Comparison of ENCODE assay signal across 8 mouse cellular contexts in genomic region chr16:59474788-59475187, GRCm38 (mm10). TPM values are rescaled to one million over a fixed set of nuclear protein-coding genes. Genes with fewer than 3 reads are reported as not detected.
DNase-seq lines count a peak whose midpoint lies in the region; ATAC-seq and TF ChIP-seq lines count a peak whose summit lies in the region.

No protein-coding gene starts in this region.

- intact Hi-C loops in heart, adult 2 months (cut with DNase I): loop anchor here (1.0 to 5.0 kb wide), 3 partner anchors 128 to 163 kb away; partner anchors contain the start of genes Arl6 and Crybg3
- intact Hi-C loops in gastrocnemius, postnatal 14 days (cut with DNase I; ENCODE audit: low total_unique reads): loop anchor here (5.0 kb wide), 1 partner anchor 143 kb away; no protein-coding TSS in a partner anchor

- ATAC-seq in heart, embryonic 11.5 days (replicated peaks; ENCODE audit: insufficient number of reproducible peaks, low FRiP score, low TSS enrichment): no peak
- ATAC-seq in megakaryocyte progenitor cell, adult 5-6 weeks (replicated peaks; ENCODE audit: poor library complexity): peak; percentile 67
- no peak for ATAC-seq in stomach, postnatal 0 days (ENCODE audit: low FRiP score, low TSS enrichment)

- H3K9me3 ChIP-seq in heart, embryonic 11.5 days (replicated peaks; ENCODE audit: control insufficient read depth, low read length): no peaks in the 10 kb centered on the region
- no peaks in the 10 kb centered on the region for H3K9me3 ChIP-seq in ES-Bruce4 (replicated peaks; ENCODE audit: control insufficient read depth, insufficient read depth, low read length, poor library complexity, severe bottlenecking)
- no peaks in the 10 kb centered on the region for H3K9me3 ChIP-seq in stomach, postnatal 0 days (ENCODE audit: control insufficient read depth, low read length)

- H3K27ac ChIP-seq in heart, adult 2 months: no peak overlapping the region
- no peak overlapping the region for H3K27ac ChIP-seq in heart, embryonic 11.5 days (ENCODE audit: low read depth, low read length)
- H3K27ac ChIP-seq in ES-Bruce4 (ENCODE audit: insufficient read depth, low read length): no peak overlapping the region
- H3K27ac ChIP-seq in stomach, postnatal 0 days (replicated peaks): no peak overlapping the region

- no peaks in the 10 kb centered on the region for H3K27me3 ChIP-seq in heart, adult 2 months (ENCODE audit: control insufficient read depth, insufficient read depth, low read length)
- no peaks in the 10 kb centered on the region for H3K27me3 ChIP-seq in heart, embryonic 11.5 days (ENCODE audit: control insufficient read depth, insufficient read depth, low read length)
- H3K27me3 ChIP-seq in ES-Bruce4 (ENCODE audit: control insufficient read depth, insufficient read depth, low read length, poor library complexity, severe bottlenecking): no peaks in the 10 kb centered on the region
- no peaks in the 10 kb centered on the region for H3K27me3 ChIP-seq in stomach, postnatal 0 days (ENCODE audit: control insufficient read depth, insufficient read depth, low read length)

- TF ChIP-seq EP300 in heart, adult 2 months (IDR thresholded peaks at IDR 0.05; ENCODE audit: insufficient read depth, low read depth, low read length): no peak
- no peak for TF ChIP-seq EP300 in ES-Bruce4 (IDR thresholded peaks at IDR 0.05; ENCODE audit: insufficient read depth, low read depth, low read length)
- TF ChIP-seq EP300 in stomach, postnatal 0 days (optimal IDR thresholded peaks at IDR 0.05): no peak

- no peak overlapping the region for H3K4me3 ChIP-seq in heart, adult 2 months
- H3K4me3 ChIP-seq in heart, embryonic 11.5 days (ENCODE audit: low read depth, low read length): no peak overlapping the region
- no peak overlapping the region for H3K4me3 ChIP-seq in ES-Bruce4 (ENCODE audit: low read depth, low read length)
- no peak overlapping the region for H3K4me3 ChIP-seq in stomach, postnatal 0 days (ENCODE audit: low read depth, low read length)

- H3K4me2 ChIP-seq in heart, embryonic 11.5 days: no peak overlapping the region
- no peak overlapping the region for H3K4me2 ChIP-seq in stomach, postnatal 0 days (replicated peaks; ENCODE audit: low read depth)

- H3K36me3 ChIP-seq in heart, adult 2 months (ENCODE audit: control insufficient read depth, insufficient read depth, low read length): no peaks in the 10 kb centered on the region; the same call in 1 of the 2 replicates
- H3K36me3 ChIP-seq in heart, embryonic 11.5 days (ENCODE audit: control insufficient read depth, insufficient read depth, low read length): no peaks in the 10 kb centered on the region
- peaks cover 33% of the 10 kb centered on the region for H3K36me3 ChIP-seq in ES-Bruce4 (ENCODE audit: control insufficient read depth, insufficient read depth, low read length, poor library complexity, severe bottlenecking)
- H3K36me3 ChIP-seq in stomach, postnatal 0 days (ENCODE audit: control insufficient read depth, insufficient read depth, low read length): no peaks in the 10 kb centered on the region

- WGBS in heart, adult 2 months: 18% methylated on average over 1 of the region's 1 CpGs
- 15% methylated on average over 1 of the region's 1 CpGs for WGBS in heart, embryonic 11.5 days (ENCODE audit: insufficient replicate concordance)
- 29% methylated on average over 1 of the region's 1 CpGs for WGBS in stomach, postnatal 0 days

- no peak overlapping the region for H3K9ac ChIP-seq in heart, adult 2 months (ENCODE audit: low read depth, low read length)
- no peak overlapping the region for H3K9ac ChIP-seq in heart, embryonic 11.5 days (ENCODE audit: low read depth, low read length)
- H3K9ac ChIP-seq in ES-Bruce4 (ENCODE audit: low read depth, poor library complexity, severe bottlenecking): no peak overlapping the region
- no peak overlapping the region for H3K9ac ChIP-seq in stomach, postnatal 0 days (ENCODE audit: low read length)

- DNase-seq in heart, adult 2 months: peak; percentile 40 to 72
- DNase-seq in c-Kit-positive CD71-negative TER-119-negative erythroid progenitor cells, embryonic 14.5 days (ENCODE audit: low read depth): peak; percentile 48
- DNase-seq in gastrocnemius, postnatal 14 days: peak; percentile 67
- peak; percentile 31 for DNase-seq in layer of hippocampus, adult 9-11 months
- peak; percentile 71 for DNase-seq in stomach, postnatal 0 days (ENCODE audit: low spot score)

- no peak for TF ChIP-seq POLR2A in heart, adult 2 months (IDR thresholded peaks at IDR 0.05; ENCODE audit: insufficient read depth, low read depth, low read length)
- TF ChIP-seq POLR2A in ES-Bruce4 (IDR thresholded peaks at IDR 0.05; ENCODE audit: insufficient read depth, low read length): no peak

- no peaks in the 10 kb centered on the region for H3K4me1 ChIP-seq in heart, adult 2 months (ENCODE audit: control insufficient read depth, insufficient read depth, low read length)
- peaks cover 5% of the 10 kb centered on the region; the same call in 1 of the 2 replicates for H3K4me1 ChIP-seq in heart, embryonic 11.5 days (ENCODE audit: control insufficient read depth, insufficient read depth, low read length)
- no peaks in the 10 kb centered on the region for H3K4me1 ChIP-seq in ES-Bruce4 (ENCODE audit: control insufficient read depth, insufficient read depth, low read length)
- H3K4me1 ChIP-seq in stomach, postnatal 0 days (replicated peaks; ENCODE audit: control insufficient read depth, insufficient read depth): no peaks in the 10 kb centered on the region

- peak; percentile 94; the same call in 1 of the 2 replicates for TF ChIP-seq CTCF in heart, adult 2 months (IDR thresholded peaks at IDR 0.05)
- peak; percentile 95 for TF ChIP-seq CTCF in ES-Bruce4 (IDR thresholded peaks at IDR 0.05; ENCODE audit: low read depth, low read length)
- peak; percentile 94 for TF ChIP-seq CTCF in stomach, postnatal 0 days (IDR thresholded peaks at IDR 0.05; ENCODE audit: low read depth)

- H3K79me2 ChIP-seq in heart, adult 2 months (replicated peaks; ENCODE audit: control insufficient read depth, insufficient read depth, low read length): no peaks in the 10 kb centered on the region

RNA-seq across cellular contexts. Expression of gene Riox2, which starts 3.2 kb away (rescaled TPM):
- total RNA-seq in heart, adult 2 months (2021): 10 to 100 TPM; 15.9 to 16.6 TPM
- polyA plus RNA-seq in heart, adult 2 months (2012; rRNA removed): 6.5 and 11.1 TPM in 2 replicates
- 29.4 and 30.1 TPM in 2 replicates for polyA plus RNA-seq in heart, embryonic 11.5 days (2014; fragmentation: Nextera tagmentation; extraction: Ambion mirVana)
- polyA plus RNA-seq in ES-Bruce4 (2011; ENCODE audit: insufficient read depth, insufficient read length, low read depth, missing spikeins): 44.7 and 51.2 TPM in 2 replicates
- 10 to 100 TPM; 11.3 to 11.4 TPM for total RNA-seq in gastrocnemius, postnatal 14 days (2021)
- 38.3 and 49.5 TPM in 2 replicates for total RNA-seq in megakaryocyte progenitor cell, adult 5-6 weeks (2015)
- 50.7 and 70.6 TPM in 2 replicates for total RNA-seq in megakaryocyte progenitor cell, adult 5-6 weeks (2017)
- polyA plus RNA-seq in stomach, postnatal 0 days (2015; fragmentation: Nextera tagmentation; extraction: Ambion mirVana): 22.7 and 23.4 TPM in 2 replicates
